Mouse (Mus musculus) MN1 (cell line): ENCODE results near the gene Vmn1r26.
"Not testable (repeated sequence)": the region's sequence is repeated elsewhere in the genome, so short reads cannot be mapped to it uniquely, and the experiment has no call there.

Experiments
- DNase-seq: peaks from one replicate; pipeline ENCODE4 v3.0.0-alpha.2; 2016; ENCODE audit warnings: low spot score

Gene Vmn1r26

DNA sequence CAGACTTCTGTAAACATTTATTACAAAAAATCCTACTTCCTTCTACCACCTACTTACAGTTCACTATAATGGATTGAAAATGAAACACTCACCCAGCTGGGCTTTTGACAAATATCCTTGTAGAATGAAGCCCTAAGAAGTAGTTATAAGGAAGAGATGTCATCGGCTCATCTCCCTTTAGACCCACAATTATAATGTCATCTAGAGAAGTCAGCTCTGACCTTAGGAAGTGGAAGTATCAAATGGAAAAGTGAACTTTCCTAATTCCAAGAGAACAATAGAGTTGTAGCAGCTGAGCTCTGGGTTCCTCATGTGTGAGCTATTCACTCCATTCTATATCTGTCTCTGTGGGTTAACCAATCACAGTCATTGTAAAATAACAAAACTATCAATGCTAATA, at the start of gene Vmn1r26:
Vmn1r26 (minus strand) TSS at position 101 of the 400 bp plus-strand sequence.
- DNase-seq: no peak

DNA sequence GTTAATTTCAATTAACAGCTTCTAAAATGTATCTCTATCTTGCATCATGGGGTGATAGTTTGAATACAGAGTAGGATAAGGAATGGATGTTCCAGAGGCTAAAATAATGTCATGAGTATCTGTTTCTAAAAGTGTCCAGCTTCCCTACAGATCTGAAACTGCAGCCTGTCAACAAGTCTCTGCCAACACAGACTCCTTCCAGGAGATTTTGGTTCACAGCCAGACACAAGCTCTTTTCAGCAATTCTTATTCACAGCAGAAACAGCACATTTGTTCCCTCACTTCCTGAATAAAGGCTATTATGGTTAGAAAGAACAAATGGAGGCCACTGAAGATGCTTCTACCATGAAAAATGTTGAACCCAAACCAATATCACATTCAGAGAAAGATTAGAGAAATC, 29.1 kb upstream of the Vmn1r26 start:
- no peak for DNase-seq

DNA sequence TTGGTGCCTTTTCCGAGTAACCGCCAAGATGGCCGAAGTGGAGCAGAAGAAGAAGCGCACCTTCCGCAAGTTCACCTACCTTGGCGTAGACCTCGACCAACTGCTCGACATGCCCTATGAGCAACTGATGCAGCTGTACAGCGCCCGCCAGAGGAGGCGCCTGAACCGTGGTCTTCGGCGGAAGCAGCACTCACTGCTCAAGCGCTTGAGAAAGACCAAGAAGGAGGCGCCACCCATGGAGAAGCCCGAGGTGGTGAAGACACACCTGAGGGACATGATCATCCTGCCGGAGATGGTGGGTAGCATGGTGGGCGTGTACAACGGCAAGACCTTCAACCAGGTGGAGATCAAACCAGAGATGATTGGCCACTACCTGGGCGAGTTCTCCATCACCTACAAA, 2.5 kb upstream of the Vmn1r26 start:
- not testable (repeated sequence) for DNase-seq

DNA sequence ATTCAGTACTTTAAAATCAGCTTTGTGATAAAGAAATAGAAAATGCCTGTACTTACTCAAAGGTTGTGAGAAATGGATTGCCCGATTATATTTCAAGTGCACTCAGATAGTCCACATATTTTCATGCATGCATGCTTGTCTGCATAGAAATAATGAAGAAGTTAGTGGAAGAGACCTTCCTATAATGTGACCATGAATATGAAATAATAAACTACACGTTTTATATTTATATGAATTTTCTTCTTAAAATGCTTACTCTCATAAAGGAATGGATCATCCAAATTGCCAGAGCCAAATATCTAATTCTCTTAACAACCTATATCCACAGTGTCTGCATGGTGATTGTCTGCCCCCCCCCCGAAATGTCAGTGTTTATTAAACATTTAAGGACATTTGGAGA, 34.2 kb downstream of the Vmn1r26 start, which contains the start of gene Vmn1r25:
Vmn1r25 (minus strand) TSS at position 101 of the 400 bp plus-strand sequence.
- no peak for DNase-seq

DNA sequence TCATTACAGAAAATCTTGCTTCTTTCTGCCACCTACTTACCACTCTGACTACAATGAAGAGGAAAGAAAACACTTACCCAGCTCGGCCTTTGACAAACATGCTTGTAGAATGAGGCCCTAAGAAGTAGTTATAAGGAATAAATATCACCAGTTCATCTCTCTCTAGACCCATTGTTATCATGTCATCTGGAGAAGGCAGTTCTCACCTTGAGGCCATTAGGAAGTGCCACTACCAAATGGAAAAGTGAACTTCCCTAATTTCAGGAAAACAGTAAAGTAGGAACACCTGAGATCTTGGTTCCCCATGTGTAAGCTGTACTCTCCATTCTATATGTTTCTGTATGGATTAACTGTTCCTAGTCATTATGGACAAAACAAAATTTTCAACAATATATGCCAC, 53.6 kb downstream of the Vmn1r26 start, which contains the start of gene Vmn1r24:
Vmn1r24 (minus strand) TSS at position 101 of the 400 bp plus-strand sequence.
- not testable (repeated sequence) for DNase-seq
